Mouse (Mus musculus): ENCODE results near the gene Xrn1.

GRCm38 (mm10) chr9:95992255-95992654 is 37.7 kb downstream of the Xrn1 start:
- TF ChIP-seq CTCF (IDR thresholded peaks at IDR 0.05; ENCODE audit: control insufficient read depth, insufficient read depth, low read length) (no peak), POLR2A (IDR thresholded peaks at IDR 0.05; ENCODE audit: borderline replicate concordance, control insufficient read depth, low read depth, low read length) (no peak)
